Mouse (Mus musculus) heart, adult 2 months (tissue): ENCODE results near the gene Glis3. TPM values are rescaled to one million over a fixed set of nuclear protein-coding genes. Genes with fewer than 3 reads are reported as not detected.

Experiments
- DNase-seq, 2 experiments: peaks; one replicate each; pipeline ENCODE4 v3.0.0; 2021
- H3K27ac ChIP-seq: fragments of 200-600 bp; 2 replicates; pipeline ENCODE4 v1.8.1; 2022
- H3K27me3 ChIP-seq: fragments of 200-500 bp; 2 replicates; pipeline ENCODE4 v1.6.1; 2012; ENCODE audit warnings: mild to moderate bottlenecking, low read length, inconsistent platforms, mixed read lengths; ENCODE audit not compliant: control insufficient read depth, insufficient read depth
- H3K36me3 ChIP-seq: fragments of 200-500 bp; 2 replicates; pipeline ENCODE4 v1.6.1; 2012; ENCODE audit warnings: low read length, inconsistent platforms; ENCODE audit not compliant: control insufficient read depth, insufficient read depth
- H3K4me1 ChIP-seq: fragments of 200-500 bp; 2 replicates; pipeline ENCODE4 v1.6.1; 2011; ENCODE audit warnings: low read length; ENCODE audit not compliant: control insufficient read depth, insufficient read depth
- H3K4me3 ChIP-seq: fragments of 200-600 bp; 2 replicates; pipeline ENCODE4 v1.8.1; 2022
- H3K79me2 ChIP-seq: fragments of 200-500 bp; replicated peaks from 2 replicates; pipeline ENCODE4 v1.6.1; 2012; ENCODE audit warnings: mild to moderate bottlenecking, inconsistent platforms, low read length, moderate library complexity, mixed read lengths; ENCODE audit not compliant: control insufficient read depth, insufficient read depth
- H3K9ac ChIP-seq: fragments of 200-500 bp; 2 replicates; pipeline ENCODE4 v1.6.1; 2012; ENCODE audit warnings: low read depth, mild to moderate bottlenecking, control low read depth, inconsistent platforms, low read length, mixed read lengths
- CTCF ChIP-seq: fragments of 200-600 bp; IDR thresholded peaks from 2 replicates; pipeline ENCODE4 v1.8.1; 2022; ENCODE audit warnings: antibody characterized with exemption, mild to moderate bottlenecking, moderate library complexity
- EP300 ChIP-seq: fragments of 200-500 bp; IDR thresholded peaks from 2 replicates; pipeline ENCODE4 v1.6.1; 2011; ENCODE audit warnings: low read depth, low read length, control low read depth; ENCODE audit not compliant: insufficient read depth
- POLR2A ChIP-seq: fragments of 200-500 bp; IDR thresholded peaks from 2 replicates; pipeline ENCODE4 v1.6.1; 2011; ENCODE audit warnings: mild to moderate bottlenecking, low read depth, low read length, control low read depth; ENCODE audit not compliant: insufficient read depth
- WGBS: fragments of 180-500 bp; shearing (Covaris S2); methylation state at CpG from one replicate; pipeline ENCODE4 v1.1.7; 2018; 5-methylcytosine and 5-hydroxymethylcytosine counted together
- intact Hi-C: fragments of 180-260 bp; cut with DNase I; formaldehyde crosslinking; loops from one replicate; pipeline ENCODE4 v1.15.1; 2025
- polyA plus RNA-seq: library from polyadenylated mRNA; depleted of rRNA; stranded (reverse); fragments of >200 nt; gene quantifications from 2 replicates; pipeline ENCODE4 v1.2.3, GENCODE M21; 2012
- total RNA-seq, 2 experiments: library from RNA; stranded (reverse); gene quantifications; 2 replicates each; pipeline ENCODE4 v1.2.3; 2021

Glis3 gene
- total and polyA plus RNA-seq, 3 experiments: 0.55 to 1.3 (median 1.1) TPM

GRCm38 (mm10) chr19:28516487-28516886 lies 163.4 kb downstream of the Glis3 start:
- Histone ChIP-seq H3K36me3 (no peaks in the 10 kb centered on the region), H3K4me1 (no peaks in the 10 kb centered on the region), H3K27ac (no peak overlapping the region), H3K27me3 (no peaks in the 10 kb centered on the region), H3K79me2 (no peaks in the 10 kb centered on the region), H3K4me3 (no peak overlapping the region), H3K9ac (no peak overlapping the region)
- WGBS: 87% methylated on average over 6 of the region's 6 CpGs
- TF ChIP-seq CTCF: no peak
- no peak for TF ChIP-seq EP300
- TF ChIP-seq POLR2A: no peak
- intact Hi-C loops: no loop called here
- DNase-seq: no peak

DNA sequence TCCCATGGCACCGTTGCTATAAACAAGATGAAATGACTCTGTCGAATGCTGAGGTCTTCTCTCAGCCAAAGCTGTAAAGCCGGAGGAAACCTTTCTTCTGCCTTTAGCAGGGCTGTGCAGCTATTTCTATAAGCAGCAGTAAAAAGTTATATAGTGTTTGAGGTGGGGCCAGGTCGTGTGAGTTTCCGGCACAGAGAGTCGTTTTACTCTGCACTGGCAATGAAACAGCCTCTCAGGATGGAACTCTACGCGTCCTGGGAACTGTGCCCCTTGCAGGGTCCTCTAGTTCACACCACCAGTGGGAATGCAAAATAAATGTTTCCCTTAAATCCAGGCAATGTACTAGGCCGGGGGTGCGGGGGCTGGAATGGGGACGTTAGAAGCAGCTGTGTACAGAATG lies 167.4 kb downstream of the Glis3 start:
- no peaks in the 10 kb centered on the region for H3K4me1 ChIP-seq
- no peak overlapping the region for H3K27ac ChIP-seq
- H3K9ac ChIP-seq: no peak overlapping the region
- no peak for DNase-seq
- no peak overlapping the region for H3K4me3 ChIP-seq
- no peaks in the 10 kb centered on the region for H3K79me2 ChIP-seq
- intact Hi-C loops: no loop called here
- no peaks in the 10 kb centered on the region for H3K27me3 ChIP-seq
- 84% methylated on average over 11 of the region's 11 CpGs for WGBS
- H3K36me3 ChIP-seq: no peaks in the 10 kb centered on the region
- no peak for TF ChIP-seq POLR2A
- TF ChIP-seq CTCF: no peak
- no peak for TF ChIP-seq EP300

DNA sequence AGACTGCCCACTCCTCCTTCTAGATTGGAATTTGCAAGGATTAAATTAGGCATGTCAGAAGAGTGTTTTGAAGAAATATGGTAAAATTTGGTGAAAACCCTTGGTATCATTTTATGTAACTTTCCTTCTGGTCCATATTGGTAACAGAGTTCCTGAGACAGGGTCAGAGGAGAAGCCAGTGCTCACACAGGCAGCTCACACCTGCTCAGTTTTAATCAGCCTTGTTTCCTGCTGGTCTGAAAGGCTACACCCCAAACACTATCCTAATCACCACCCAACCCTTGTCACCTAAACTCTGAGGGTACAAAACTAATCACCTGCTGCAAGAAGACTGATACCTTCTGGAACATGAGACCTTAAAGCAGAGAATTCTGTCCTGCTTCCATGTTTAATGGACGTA lies 168.0 kb downstream of the Glis3 start:
- Histone ChIP-seq H3K9ac (no peak overlapping the region), H3K27ac (no peak overlapping the region), H3K4me1 (no peaks in the 10 kb centered on the region), H3K36me3 (no peaks in the 10 kb centered on the region), H3K27me3 (no peaks in the 10 kb centered on the region), H3K4me3 (no peak overlapping the region), H3K79me2 (no peaks in the 10 kb centered on the region)
- no peak for DNase-seq
- WGBS: 88% methylated on average over 1 of the region's 1 CpGs
- TF ChIP-seq POLR2A: no peak
- TF ChIP-seq CTCF: no peak
- no peak for TF ChIP-seq EP300
- intact Hi-C loops: no loop called here

GRCm38 (mm10) chr19:28505376-28505775 lies 174.5 kb downstream of the Glis3 start:
- DNase-seq: no peak
- Histone ChIP-seq H3K27ac (no peak overlapping the region), H3K4me3 (no peak overlapping the region), H3K79me2 (no peaks in the 10 kb centered on the region), H3K36me3 (no peaks in the 10 kb centered on the region), H3K9ac (no peak overlapping the region), H3K27me3 (no peaks in the 10 kb centered on the region), H3K4me1 (no peaks in the 10 kb centered on the region; the same call in 1 of the 2 replicates)
- WGBS: 78% methylated on average over 6 of the region's 6 CpGs
- intact Hi-C loops: no loop called here
- TF ChIP-seq EP300: no peak
- no peak for TF ChIP-seq CTCF
- no peak for TF ChIP-seq POLR2A

GRCm38 (mm10) chr19:28503011-28503410 lies 176.9 kb downstream of the Glis3 start:
- Histone ChIP-seq H3K4me1 (no peaks in the 10 kb centered on the region; the same call in 1 of the 2 replicates), H3K27me3 (no peaks in the 10 kb centered on the region), H3K9ac (no peak overlapping the region), H3K36me3 (no peaks in the 10 kb centered on the region), H3K4me3 (no peak overlapping the region), H3K79me2 (no peaks in the 10 kb centered on the region), H3K27ac (no peak overlapping the region)
- 55% methylated on average over 12 of the region's 12 CpGs for WGBS
- intact Hi-C loops: no loop called here
- no peak for DNase-seq
- TF ChIP-seq CTCF (no peak), POLR2A (no peak), EP300 (no peak)

DNA sequence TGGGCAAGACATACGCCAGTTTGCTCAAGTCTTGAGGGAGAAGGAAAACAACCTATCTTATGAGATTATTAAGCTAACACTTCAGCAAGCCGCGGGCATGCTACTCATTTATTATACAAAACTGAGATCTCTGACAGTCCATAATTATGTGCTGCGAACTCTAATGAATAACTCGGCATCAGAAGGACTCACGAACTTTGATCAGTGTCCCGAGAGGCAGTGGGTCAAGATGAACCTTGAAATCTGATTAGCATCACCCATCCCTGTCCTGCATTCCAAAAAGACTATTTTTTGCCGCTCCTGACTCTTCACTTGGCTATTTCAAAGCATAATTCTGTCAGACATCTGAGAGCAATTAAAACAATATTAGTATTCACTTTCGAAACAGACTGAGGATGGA lies 178.9 kb downstream of the Glis3 start:
- TF ChIP-seq EP300 (no peak), POLR2A (no peak), CTCF (no peak)
- no peaks in the 10 kb centered on the region for H3K79me2 ChIP-seq
- H3K27ac ChIP-seq: no peak overlapping the region
- 89% methylated on average over 9 of the region's 9 CpGs for WGBS
- no peaks in the 10 kb centered on the region for H3K36me3 ChIP-seq
- DNase-seq: no peak
- H3K4me1 ChIP-seq: no peaks in the 10 kb centered on the region; the same call in 1 of the 2 replicates
- no peak overlapping the region for H3K9ac ChIP-seq
- no peaks in the 10 kb centered on the region for H3K27me3 ChIP-seq
- intact Hi-C loops: no loop called here
- no peak overlapping the region for H3K4me3 ChIP-seq

DNA sequence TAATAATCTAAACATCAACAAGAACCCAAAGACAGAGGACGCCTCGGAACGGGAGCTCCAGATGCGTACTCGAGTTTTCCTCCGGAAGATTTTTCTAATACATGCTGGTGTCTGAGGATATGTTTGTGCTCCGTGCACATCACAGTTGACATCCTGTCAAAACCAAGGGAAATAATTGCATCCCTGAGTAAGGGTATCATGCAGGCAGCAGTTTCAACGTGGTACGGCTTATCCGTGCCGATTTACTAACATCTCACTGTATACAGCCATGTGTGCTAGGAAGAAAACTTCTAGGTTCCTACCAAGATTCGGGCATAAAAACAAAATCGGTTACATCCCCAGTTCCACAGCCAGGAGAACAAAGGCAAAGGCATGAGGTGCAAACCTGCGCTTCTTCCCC lies 179.4 kb downstream of the Glis3 start:
- TF ChIP-seq EP300: no peak
- no peak for TF ChIP-seq POLR2A
- no peak for TF ChIP-seq CTCF
- no peak overlapping the region for H3K9ac ChIP-seq
- H3K4me3 ChIP-seq: no peak overlapping the region
- intact Hi-C loops: no loop called here
- no peak for DNase-seq
- H3K36me3 ChIP-seq: no peaks in the 10 kb centered on the region
- H3K27me3 ChIP-seq: no peaks in the 10 kb centered on the region
- H3K4me1 ChIP-seq: no peaks in the 10 kb centered on the region; the same call in 1 of the 2 replicates
- 91% methylated on average over 14 of the region's 14 CpGs for WGBS
- H3K27ac ChIP-seq: no peak overlapping the region
- no peaks in the 10 kb centered on the region for H3K79me2 ChIP-seq
